11 mouse cellular contexts compared by ENCODE assay signal in the genomic region with DNA sequence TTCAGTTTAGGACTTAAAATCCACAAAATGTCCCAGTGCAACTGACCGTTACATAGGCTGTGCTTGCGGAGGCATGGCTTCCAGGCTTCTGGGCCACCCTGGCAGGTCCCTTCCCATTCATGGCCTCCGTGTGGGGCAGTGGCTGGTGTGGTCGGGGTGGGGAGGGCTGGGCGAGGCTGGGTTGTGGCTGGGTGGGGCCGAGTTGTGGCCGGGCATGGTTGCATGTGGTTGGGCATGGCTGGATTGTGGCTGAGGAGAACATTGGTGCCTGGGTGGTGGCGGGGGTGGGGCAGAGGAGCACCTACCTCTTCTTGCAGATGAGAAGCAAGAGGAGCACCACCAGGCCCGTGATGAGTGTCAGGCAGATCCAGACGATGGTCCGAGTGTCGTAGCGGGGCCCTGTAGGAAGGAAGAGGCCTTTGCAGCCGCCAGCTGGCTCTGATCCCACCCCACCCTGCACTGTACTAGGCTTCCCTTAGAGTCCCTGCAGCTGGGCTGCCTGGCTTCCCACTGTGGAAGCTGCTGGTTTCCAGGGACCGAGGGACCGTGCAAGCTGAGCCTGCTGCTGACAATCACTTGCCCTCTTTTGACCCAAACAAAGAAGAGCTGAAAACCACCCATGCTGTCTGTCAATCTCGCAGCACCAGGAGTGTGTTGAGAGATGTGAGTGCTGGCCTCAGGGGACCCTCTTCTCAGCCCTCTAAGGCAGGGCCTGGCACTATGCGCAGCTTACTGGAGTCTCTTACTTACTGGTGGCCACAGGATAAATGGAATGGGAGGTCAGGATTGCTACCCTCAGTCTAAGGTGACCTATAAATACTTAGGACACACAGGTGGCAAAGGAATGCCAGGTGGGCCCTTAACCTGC. TPM values are rescaled to one million over a fixed set of nuclear protein-coding genes. Genes with fewer than 3 reads are reported as not detected.
DNase-seq lines count a peak whose midpoint lies in the region; ATAC-seq and TF ChIP-seq lines count a peak whose summit lies in the region.
"Had no signal": no experiment of that assay in that cellular context is flagged by ENCODE, and none has a peak within 500 bp of the region (broad histone marks: within the 10 kb centered on the region; RNA-seq: fewer than 3 reads in every experiment).

No protein-coding gene starts in this region.

- no peak overlapping the region for H3K27ac ChIP-seq in kidney, adult 2 months (ENCODE audit: insufficient read depth, low read depth, low read length)
- H3K27ac ChIP-seq in liver, postnatal 0 days (ENCODE audit: low read depth): no peak overlapping the region
- H3K27ac ChIP-seq: limb, embryonic 10.5 days had no signal

- H3K9me3 ChIP-seq in erythroblast, embryonic 14.5 days (ENCODE audit: control insufficient read depth, low read length): no peaks in the 10 kb centered on the region
- no peaks in the 10 kb centered on the region for H3K9me3 ChIP-seq in liver, postnatal 0 days (ENCODE audit: low read length)
- H3K9me3 ChIP-seq: limb, embryonic 10.5 days had no signal

- peaks cover 77% of the 10 kb centered on the region for H3K4me1 ChIP-seq in erythroblast, embryonic 14.5 days (ENCODE audit: control insufficient read depth)
- H3K4me1 ChIP-seq in kidney, adult 2 months (ENCODE audit: control insufficient read depth, insufficient read depth, low read length): no peaks in the 10 kb centered on the region
- H3K4me1 ChIP-seq in liver, postnatal 0 days (ENCODE audit: insufficient read depth): no peaks in the 10 kb centered on the region; the same call in 1 of the 2 replicates

- no peak for ATAC-seq in erythroblast, adult 5-6 weeks (replicated peaks; ENCODE audit: low FRiP score, poor library complexity, severe bottlenecking)
- peak; percentile 47 for ATAC-seq in liver, postnatal 0 days

- no peak overlapping the region for H3K9ac ChIP-seq in liver, postnatal 0 days (replicated peaks)

- TF ChIP-seq CTCF in kidney, adult 2 months (conservative IDR thresholded peaks at IDR 0.05; ENCODE audit: insufficient read depth, insufficient read length, low read depth, low read length): no peak
- TF ChIP-seq CTCF in liver, postnatal 0 days (IDR thresholded peaks at IDR 0.05; ENCODE audit: low read depth): no peak

- DNase-seq in kidney, postnatal 10 days: peak; percentile 73
- DNase-seq in kidney, adult 2 months: no peak
- DNase-seq in c-Kit-negative CD71-positive TER-119-positive erythroid progenitor cells, embryonic 14.5 days (ENCODE audit: low read depth, low spot score): peak; percentile 51
- peak; percentile 49 for DNase-seq in liver, postnatal 0 days
- DNase-seq in urinary bladder, postnatal 25 days (ENCODE audit: low spot score): no peak
- DNase-seq in cerebellum, adult 9-11 months: no peak
- DNase-seq: adrenal gland, postnatal 10 days; cerebellum, postnatal 10 days had no signal

- TF ChIP-seq POLR2A in kidney, adult 2 months (IDR thresholded peaks at IDR 0.05; ENCODE audit: low read depth, low read length): no peak

- 0 out of 2 replicates have a peak overlapping the region, but pooled peaks have one; percentile 0 for H3K4me2 ChIP-seq in liver, postnatal 0 days (ENCODE audit: low read depth, low read length)

- H3K4me3 ChIP-seq in erythroblast, embryonic 14.5 days (replicated peaks): peak overlapping the region; percentile 67
- no peak overlapping the region for H3K4me3 ChIP-seq in kidney, adult 2 months (ENCODE audit: insufficient read depth, low read depth, low read length)
- H3K4me3 ChIP-seq in liver, postnatal 0 days (ENCODE audit: low read depth, low read length): no peak overlapping the region
- H3K4me3 ChIP-seq: limb, embryonic 10.5 days had no signal

- TF ChIP-seq EP300 in liver, postnatal 0 days (IDR thresholded peaks at IDR 0.05; ENCODE audit: low read depth): no peak

- H3K36me3 ChIP-seq in erythroblast, embryonic 14.5 days (ENCODE audit: control insufficient read depth): peaks cover 29% of the 10 kb centered on the region
- no peaks in the 10 kb centered on the region for H3K36me3 ChIP-seq in kidney, adult 2 months (ENCODE audit: control insufficient read depth, insufficient read depth, low read length)
- H3K36me3 ChIP-seq in liver, postnatal 0 days (replicated peaks; ENCODE audit: insufficient read depth, low read length): no peaks in the 10 kb centered on the region
- H3K36me3 ChIP-seq: limb, embryonic 10.5 days had no signal

- H3K27me3 ChIP-seq in erythroblast, embryonic 14.5 days (ENCODE audit: control insufficient read depth): peaks cover 21% of the 10 kb centered on the region
- no peaks in the 10 kb centered on the region for H3K27me3 ChIP-seq in kidney, adult 2 months (replicated peaks; ENCODE audit: control insufficient read depth, insufficient read depth, low read length)
- 0 out of 2 replicates have a peak, but pooled peaks cover 2% of the 10 kb centered on the region for H3K27me3 ChIP-seq in liver, postnatal 0 days (ENCODE audit: insufficient read depth, low read length)

- 49% methylated on average over 18 of the region's 18 CpGs for WGBS in kidney, adult 2 months
- WGBS in liver, postnatal 0 days (ENCODE audit: insufficient replicate concordance): 40% methylated on average over 18 of the region's 18 CpGs

RNA-seq across cellular contexts. Expression of a gene that starts 21.6 kb away (rescaled TPM):
- 11.7 and 12.9 TPM in 2 replicates for polyA plus RNA-seq in erythroblast, embryonic 14.5 days (2012)
- total RNA-seq in erythroblast, adult 5-6 weeks (2015; ENCODE audit: low replicate concordance): not detected in 2 replicates
- total RNA-seq in erythroblast, adult 5-6 weeks (2017; ENCODE audit: low replicate concordance): not detected in 2 replicates
- polyA plus RNA-seq in kidney, adult 2 months (2012; rRNA removed): 0.04 and 0.06 TPM in 2 replicates
- polyA plus RNA-seq in liver, postnatal 0 days (2015; fragmentation: Nextera tagmentation; extraction: Ambion mirVana): 0.11 TPM in 2 replicates

RNA-seq across cellular contexts. Expression of a gene that starts 36.4 kb away (rescaled TPM):
- 3.4 and 4.0 TPM in 2 replicates for polyA plus RNA-seq in erythroblast, embryonic 14.5 days (2012)
- total RNA-seq in erythroblast, adult 5-6 weeks (2015; ENCODE audit: low replicate concordance): 30.1 and 40.9 TPM in 2 replicates
- total RNA-seq in erythroblast, adult 5-6 weeks (2017; ENCODE audit: low replicate concordance): 34.8 and 35.7 TPM in 2 replicates
- 36.1 and 43.7 TPM in 2 replicates for polyA plus RNA-seq in kidney, adult 2 months (2012; rRNA removed)
- 123 and 130 TPM in 2 replicates for polyA plus RNA-seq in liver, postnatal 0 days (2015; fragmentation: Nextera tagmentation; extraction: Ambion mirVana)

RNA-seq across cellular contexts. Expression of a gene that starts 42.1 kb away (rescaled TPM):
- polyA plus RNA-seq in erythroblast, embryonic 14.5 days (2012): 4.0 and 6.2 TPM in 2 replicates
- 27.1 and 31.3 TPM in 2 replicates for total RNA-seq in erythroblast, adult 5-6 weeks (2015; ENCODE audit: low replicate concordance)
- 26.6 and 32.5 TPM in 2 replicates for total RNA-seq in erythroblast, adult 5-6 weeks (2017; ENCODE audit: low replicate concordance)
- 42.7 and 51.9 TPM in 2 replicates for polyA plus RNA-seq in kidney, adult 2 months (2012; rRNA removed)
- 122 and 136 TPM in 2 replicates for polyA plus RNA-seq in liver, postnatal 0 days (2015; fragmentation: Nextera tagmentation; extraction: Ambion mirVana)

RNA-seq across cellular contexts. Expression of a gene that starts 49.0 kb away (rescaled TPM):
- 2.6 and 3.7 TPM in 2 replicates for polyA plus RNA-seq in erythroblast, embryonic 14.5 days (2012)
- total RNA-seq in erythroblast, adult 5-6 weeks (2015; ENCODE audit: low replicate concordance): 65.4 and 84.5 TPM in 2 replicates
- total RNA-seq in erythroblast, adult 5-6 weeks (2017; ENCODE audit: low replicate concordance): 20.3 and 29.7 TPM in 2 replicates
- polyA plus RNA-seq in kidney, adult 2 months (2012; rRNA removed): 52.2 and 58.5 TPM in 2 replicates
- 196 and 200 TPM in 2 replicates for polyA plus RNA-seq in liver, postnatal 0 days (2015; fragmentation: Nextera tagmentation; extraction: Ambion mirVana)

Comparison
In these comparisons a context has a peak if more than half of its experiments do, and no peak if none do; other contexts are left out.
1. DNase-seq: peak in kidney, postnatal 10 days (single experiment), c-Kit-negative CD71-positive TER-119-positive erythroid progenitor cells, embryonic 14.5 days (single experiment) and liver, postnatal 0 days (single experiment); none in kidney, adult 2 months (single experiment), urinary bladder, postnatal 25 days (single experiment) and cerebellum, adult 9-11 months (single experiment).
2. RNA of a gene that starts 21.6 kb away (polyA plus RNA-seq): 11.7 to 12.9 TPM in erythroblast, embryonic 14.5 days; 0.11 TPM in liver, postnatal 0 days and 0.04 to 0.06 TPM in kidney, adult 2 months; every median in the first group is over 10 times any median in the second.